In genomic region chr11:114419002-114419401, GRCm38 (mm10) we compare ENCODE assay signal across 14 mouse cellular contexts.
DNase-seq lines count a peak whose midpoint lies in the region; ATAC-seq and TF ChIP-seq lines count a peak whose summit lies in the region.
"Had no signal": no experiment of that assay in that cellular context is flagged by ENCODE, and none has a peak within 500 bp of the region (broad histone marks: within the 10 kb centered on the region; RNA-seq: fewer than 3 reads in every experiment).

No protein-coding gene starts in this region.

- H3K27ac ChIP-seq in lung, postnatal 0 days (ENCODE audit: low read length) = no peak overlapping the region
- no peak overlapping the region for H3K27ac ChIP-seq in small intestine, adult 2 months (ENCODE audit: insufficient read depth, low read depth, low read length)
- no peak overlapping the region for H3K27ac ChIP-seq in forebrain, embryonic 14.5 days (ENCODE audit: low read depth, low read length)
- H3K27ac ChIP-seq: forebrain, embryonic 15.5 days; limb, embryonic 12.5 days had no signal

- no peak for TF ChIP-seq POLR2A in small intestine, adult 2 months (IDR thresholded peaks at IDR 0.05; ENCODE audit: low read depth, low read length)

- no peak overlapping the region for H3K4me3 ChIP-seq in lung, postnatal 0 days (ENCODE audit: low read depth, low read length)
- no peak overlapping the region for H3K4me3 ChIP-seq in small intestine, adult 2 months (ENCODE audit: low read depth, low read length)
- no peak overlapping the region for H3K4me3 ChIP-seq in forebrain, embryonic 14.5 days (ENCODE audit: low read depth, low read length)
- H3K4me3 ChIP-seq: forebrain, embryonic 15.5 days; limb, embryonic 12.5 days had no signal

- no peaks in the 10 kb centered on the region for H3K27me3 ChIP-seq in lung, postnatal 0 days (replicated peaks; ENCODE audit: insufficient read depth, low read length)
- H3K27me3 ChIP-seq in small intestine, adult 2 months (ENCODE audit: control insufficient read depth, insufficient read depth, low read length) = no peaks in the 10 kb centered on the region
- H3K27me3 ChIP-seq in forebrain, embryonic 14.5 days (replicated peaks; ENCODE audit: control insufficient read depth, insufficient read depth, low read length) = no peaks in the 10 kb centered on the region
- H3K27me3 ChIP-seq: forebrain, embryonic 15.5 days had no signal

- H3K4me1 ChIP-seq in lung, postnatal 0 days (ENCODE audit: insufficient read depth, low read depth, low read length) = no peaks in the 10 kb centered on the region
- H3K4me1 ChIP-seq in small intestine, adult 2 months (ENCODE audit: control insufficient read depth, insufficient read depth, insufficient read length, low read length) = no peaks in the 10 kb centered on the region
- H3K4me1 ChIP-seq in forebrain, embryonic 14.5 days (ENCODE audit: control insufficient read depth, insufficient read depth, low read length) = no peaks in the 10 kb centered on the region
- H3K4me1 ChIP-seq: limb, embryonic 12.5 days had no signal

- peak; percentile 34 for TF ChIP-seq CTCF in lung, postnatal 0 days (IDR thresholded peaks at IDR 0.05)
- peak; percentile 28; the same call in 1 of the 2 replicates for TF ChIP-seq CTCF in small intestine, adult 2 months (IDR thresholded peaks at IDR 0.05; ENCODE audit: extremely low read depth, insufficient read length, insufficient replicate concordance, low read depth, low read length)

- peak; percentile 28 for DNase-seq in embryo, embryonic 10.5 days (ENCODE audit: low spot score)
- no peak for DNase-seq in embryo, embryonic 10 days (ENCODE audit: low spot score)
- DNase-seq in lung, postnatal 0 days (ENCODE audit: low spot score) = no peak
- no peak for DNase-seq in lung, postnatal 36 days
- DNase-seq in NIH3T3 (ENCODE audit: low read depth) = peak; percentile 4
- DNase-seq in forebrain, embryonic 14.5 days (ENCODE audit: low spot score) = no peak
- DNase-seq: cerebellum, adult 11-12 months; kidney, adult 8-10 months; layer of hippocampus, adult 9-11 months had no signal

- WGBS in lung, postnatal 0 days = 88% methylated on average over 7 of the region's 7 CpGs
- WGBS in small intestine, adult 2 months = 82% methylated on average over 7 of the region's 7 CpGs
- 82% methylated on average over 7 of the region's 7 CpGs for WGBS in forebrain, embryonic 14.5 days

- no peak for ATAC-seq in lung, postnatal 0 days
- ATAC-seq in cerebellum, adult (ENCODE audit: insufficient number of reproducible peaks, low FRiP score, low TSS enrichment) = no peak
- ATAC-seq in forebrain, embryonic 14.5 days = no peak
- ATAC-seq: activated CD4-positive, CD25-positive, alpha-beta regulatory T cell, adult 4 months; forebrain, embryonic 15.5 days had no signal

- H3K4me2 ChIP-seq in lung, postnatal 0 days (replicated peaks; ENCODE audit: low read depth, low read length) = no peak overlapping the region
- no peak overlapping the region for H3K4me2 ChIP-seq in forebrain, embryonic 14.5 days (ENCODE audit: low read length)
- H3K4me2 ChIP-seq: forebrain, embryonic 15.5 days; limb, embryonic 12.5 days had no signal

- H3K36me3 ChIP-seq in lung, postnatal 0 days (ENCODE audit: insufficient read depth, low read length) = no peaks in the 10 kb centered on the region
- no peaks in the 10 kb centered on the region for H3K36me3 ChIP-seq in small intestine, adult 2 months (ENCODE audit: control insufficient read depth, insufficient read depth, low read length)
- H3K36me3 ChIP-seq in forebrain, embryonic 14.5 days (ENCODE audit: control insufficient read depth, insufficient read depth, low read length) = no peaks in the 10 kb centered on the region
- H3K36me3 ChIP-seq: forebrain, embryonic 15.5 days; limb, embryonic 12.5 days had no signal

- no peak overlapping the region for H3K9ac ChIP-seq in lung, postnatal 0 days (replicated peaks; ENCODE audit: low read depth)
- no peak overlapping the region for H3K9ac ChIP-seq in forebrain, embryonic 14.5 days (ENCODE audit: low read length)
- H3K9ac ChIP-seq: forebrain, embryonic 15.5 days; limb, embryonic 12.5 days had no signal

- TF ChIP-seq EP300 in lung, postnatal 0 days (IDR thresholded peaks at IDR 0.05) = no peak

- H3K9me3 ChIP-seq in lung, postnatal 0 days (ENCODE audit: low read length) = no peaks in the 10 kb centered on the region
- no peaks in the 10 kb centered on the region for H3K9me3 ChIP-seq in forebrain, embryonic 14.5 days (replicated peaks; ENCODE audit: control insufficient read depth, low read length)
- H3K9me3 ChIP-seq: forebrain, embryonic 15.5 days; limb, embryonic 12.5 days had no signal

Comparison
In these comparisons a context has a peak if more than half of its experiments do, and no peak if none do; other contexts are left out.
1. DNase-seq: peak in embryo, embryonic 10.5 days (single experiment) and NIH3T3 (single experiment); none in embryo, embryonic 10 days (single experiment), lung, postnatal 0 days (single experiment), lung, postnatal 36 days (single experiment) and forebrain, embryonic 14.5 days (single experiment).